Mouse (Mus musculus): ENCODE measurements around the gene Ppil4. TPM values are rescaled to one million over a fixed set of nuclear protein-coding genes. Genes with fewer than 3 reads are reported as not detected.

Gene Ppil4
- polyA plus RNA-seq, 1 experiment from 2014 or later: 33.9 TPM

DNA sequence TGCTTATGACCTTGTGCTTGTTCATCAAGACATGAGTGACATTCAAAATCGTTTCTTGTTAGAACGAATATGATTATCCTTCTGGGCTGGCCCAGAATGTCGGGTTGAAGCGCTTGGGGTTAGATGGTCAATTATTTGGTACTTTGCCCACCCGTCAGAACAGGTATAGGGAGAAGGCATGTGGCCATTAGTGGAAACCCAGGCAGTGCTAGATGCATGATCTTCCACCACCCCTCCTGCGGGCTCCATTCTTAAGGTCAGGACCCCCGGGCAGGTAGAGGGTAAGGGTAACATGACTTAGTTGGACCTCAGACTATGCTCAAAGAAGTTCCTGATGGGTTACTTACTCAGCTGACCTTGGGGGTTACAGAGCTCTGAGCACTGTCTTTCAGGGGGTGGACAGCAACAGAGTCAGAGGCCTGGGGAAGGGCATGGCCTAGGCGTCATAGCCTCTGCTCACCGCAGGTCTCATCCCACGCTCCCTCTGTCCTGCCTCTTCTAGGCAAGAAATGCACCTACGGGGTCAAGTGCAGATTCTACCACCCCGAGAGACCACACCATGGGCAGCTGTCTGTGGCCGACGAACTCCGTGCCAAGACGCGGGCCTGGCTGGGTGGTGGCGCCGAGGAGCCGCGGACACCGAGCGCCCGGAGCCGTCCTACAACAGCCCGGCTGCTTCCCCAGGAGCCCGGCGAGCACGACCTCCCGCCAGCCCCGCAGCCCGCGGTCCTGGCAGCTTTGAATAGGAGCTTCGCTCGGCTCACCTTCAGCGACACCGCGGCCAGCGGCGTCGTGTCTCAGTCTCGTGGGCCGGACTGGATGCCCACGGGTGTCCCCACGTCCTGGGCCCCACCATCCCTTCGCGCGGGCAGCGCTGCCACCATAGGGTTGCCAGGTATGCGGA, 74.3 kb downstream of the Ppil4 start:
- H3K4me3 ChIP-seq (replicated peaks): peak overlapping the region; percentile 34
- WGBS: 18% methylated on average over 50 of the region's 50 CpGs
- no peak; the same call in 1 of the 2 replicates for ATAC-seq
- peak overlapping the region; percentile 83 for H3K4me2 ChIP-seq (replicated peaks)
- no peak overlapping the region for H3K27ac ChIP-seq
- no peaks in the 10 kb centered on the region for H3K36me3 ChIP-seq
- H3K4me1 ChIP-seq (replicated peaks): peaks cover 7% of the 10 kb centered on the region
- H3K27me3 ChIP-seq (replicated peaks): peaks cover 7% of the 10 kb centered on the region; the same call in 1 of the 2 replicates
- H3K9me3 ChIP-seq: no peaks in the 10 kb centered on the region
- peak overlapping the region; percentile 46; the same call in 1 of the 2 replicates for H3K9ac ChIP-seq

DNA sequence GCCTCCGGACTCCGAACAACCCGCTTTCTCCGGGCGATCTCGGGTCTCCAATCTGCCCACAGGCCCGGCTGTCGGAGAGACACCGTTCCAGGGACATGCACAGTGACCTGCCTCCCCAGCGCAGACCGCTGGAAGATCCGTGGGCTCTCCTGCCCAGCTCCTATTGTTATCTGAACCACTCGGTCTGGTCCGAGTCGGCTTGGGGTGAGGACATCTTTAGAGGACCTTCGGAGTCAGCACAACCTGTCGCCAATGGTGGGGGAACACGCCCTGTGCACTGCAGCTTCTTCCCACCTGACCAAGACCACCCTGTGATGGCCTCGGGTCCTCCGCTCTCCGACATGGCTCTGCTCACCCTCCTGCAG, 75.0 kb downstream of the Ppil4 start:
- Histone ChIP-seq H3K4me3 (replicated peaks) (peak overlapping the region; percentile 34), H3K9ac (peak overlapping the region; percentile 46; the same call in 1 of the 2 replicates), H3K9me3 (no peaks in the 10 kb centered on the region), H3K4me2 (replicated peaks) (peak overlapping the region; percentile 83), H3K4me1 (replicated peaks) (peaks cover 7% of the 10 kb centered on the region), H3K27ac (no peak overlapping the region), H3K27me3 (replicated peaks) (peaks cover 7% of the 10 kb centered on the region; the same call in 1 of the 2 replicates), H3K36me3 (no peaks in the 10 kb centered on the region)
- 26% methylated on average over 21 of the region's 21 CpGs for WGBS
- no peak for ATAC-seq

DNA sequence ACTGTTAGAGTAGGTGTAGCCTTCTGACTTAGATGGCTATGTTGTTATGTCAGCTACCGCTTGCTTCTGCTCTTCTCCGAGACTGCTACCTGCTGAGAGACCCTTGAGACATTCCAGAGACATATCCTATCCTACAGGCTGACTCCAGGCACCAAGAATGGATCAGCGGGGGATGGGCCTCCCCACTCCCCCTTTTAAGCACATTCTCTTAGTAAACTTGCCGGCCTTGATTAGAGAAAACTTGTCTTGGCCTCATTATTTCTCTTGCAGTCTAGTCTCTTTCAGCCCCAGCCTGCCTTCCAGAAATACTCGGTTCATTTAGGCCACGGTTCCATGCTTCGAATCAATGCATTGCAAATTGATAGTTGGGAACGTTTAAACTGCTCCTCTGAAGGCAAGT, 77.1 kb downstream of the Ppil4 start:
- ATAC-seq: no peak
- Histone ChIP-seq H3K36me3 (no peaks in the 10 kb centered on the region), H3K9ac (no peak overlapping the region), H3K4me1 (replicated peaks) (peaks cover 7% of the 10 kb centered on the region), H3K9me3 (no peaks in the 10 kb centered on the region), H3K4me3 (replicated peaks) (no peak overlapping the region), H3K27me3 (replicated peaks) (peaks cover 7% of the 10 kb centered on the region; the same call in 1 of the 2 replicates), H3K4me2 (replicated peaks) (no peak overlapping the region), H3K27ac (no peak overlapping the region)
- 65% methylated on average over 8 of the region's 8 CpGs for WGBS

DNA sequence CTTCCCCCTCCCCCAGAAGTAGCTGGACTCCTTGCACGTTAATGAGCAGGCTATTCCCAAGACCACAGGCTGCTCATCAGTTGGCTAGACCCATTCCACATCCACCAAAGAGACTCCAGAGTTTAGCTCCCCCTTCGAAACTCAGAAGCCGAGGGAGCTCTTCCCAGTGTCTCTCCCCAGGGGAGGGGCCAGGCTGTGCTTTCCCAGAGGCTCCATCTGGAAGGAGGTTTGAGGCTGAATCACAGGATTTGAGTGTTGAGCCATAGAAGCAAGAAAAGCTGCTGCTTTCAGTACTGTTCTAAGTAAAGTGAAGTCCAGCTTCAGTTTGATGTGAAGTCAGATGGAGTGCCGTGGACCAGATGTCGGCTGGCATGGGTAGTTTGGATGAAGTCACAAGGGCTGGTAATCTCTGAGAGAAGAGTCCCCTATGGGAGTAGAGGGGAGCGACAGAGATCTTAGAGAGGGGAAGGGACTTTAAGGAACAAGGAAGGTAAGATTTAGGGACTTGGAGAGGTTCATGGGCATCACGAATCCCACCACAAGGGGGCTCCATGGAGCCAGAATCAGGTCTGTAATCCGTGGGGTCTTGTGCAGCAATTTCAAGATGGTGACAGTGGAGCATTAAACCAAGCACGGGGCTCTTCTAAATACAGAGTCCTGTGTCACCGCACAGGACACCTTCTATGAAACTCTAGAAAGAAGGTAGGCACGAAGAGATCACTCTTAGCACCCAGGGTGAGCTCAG, 78.1 kb downstream of the Ppil4 start:
- no peak overlapping the region for H3K4me2 ChIP-seq (replicated peaks)
- no peak for ATAC-seq
- peaks cover 7% of the 10 kb centered on the region for H3K4me1 ChIP-seq (replicated peaks)
- no peaks in the 10 kb centered on the region for H3K36me3 ChIP-seq
- H3K9me3 ChIP-seq: no peaks in the 10 kb centered on the region
- 67% methylated on average over 11 of the region's 11 CpGs for WGBS
- peaks cover 7% of the 10 kb centered on the region; the same call in 1 of the 2 replicates for H3K27me3 ChIP-seq (replicated peaks)
- H3K9ac ChIP-seq: no peak overlapping the region
- H3K4me3 ChIP-seq (replicated peaks): no peak overlapping the region
- H3K27ac ChIP-seq: no peak overlapping the region

DNA sequence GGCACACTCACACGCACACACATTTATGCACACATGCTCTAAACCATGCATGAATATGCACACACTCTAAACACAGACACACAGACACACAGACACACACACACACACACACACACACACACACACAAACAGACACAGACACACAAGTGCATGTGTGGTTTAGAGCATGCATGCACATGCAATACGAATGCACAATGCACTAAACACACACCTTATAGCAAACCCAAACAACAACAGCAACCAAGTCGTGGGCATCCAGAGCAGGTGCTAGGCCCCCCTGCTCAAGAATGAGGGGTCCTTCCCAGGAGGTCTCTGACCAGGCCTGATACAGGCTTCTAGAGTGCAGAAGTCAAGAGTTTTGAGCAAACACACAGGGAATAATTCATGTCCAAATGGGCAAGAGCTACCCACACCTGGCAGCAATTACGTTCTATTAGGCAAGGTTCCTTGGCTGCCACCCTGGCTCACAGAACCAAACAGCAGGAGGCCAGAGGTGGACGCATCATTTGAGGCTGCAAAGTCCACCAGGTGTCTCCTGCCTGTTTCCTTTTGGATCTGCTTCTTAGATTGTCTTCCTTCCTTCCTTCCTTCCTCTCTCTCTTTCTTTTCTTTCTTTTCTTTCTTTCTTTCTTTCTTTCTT, 78.8 kb downstream of the Ppil4 start:
- H3K9me3 ChIP-seq: no peaks in the 10 kb centered on the region
- ATAC-seq: no peak
- 83% methylated on average over 5 of the region's 5 CpGs for WGBS

More for the DNA sequence above, 78.8 kb downstream of the Ppil4 start:
- no peak overlapping the region for H3K4me3 ChIP-seq (replicated peaks)
- peaks cover 7% of the 10 kb centered on the region; the same call in 1 of the 2 replicates for H3K27me3 ChIP-seq (replicated peaks)
- no peak overlapping the region for H3K27ac ChIP-seq
- H3K9ac ChIP-seq: no peak overlapping the region
- no peaks in the 10 kb centered on the region for H3K36me3 ChIP-seq
- peaks cover 7% of the 10 kb centered on the region for H3K4me1 ChIP-seq (replicated peaks)
- no peak overlapping the region for H3K4me2 ChIP-seq (replicated peaks)

Other genes with a start within 250 kb of the Ppil4 start
- 6.8 and 6.9 TPM in 2 replicates for gene Lrp11, start 203.1 kb upstream of the Ppil4 start, polyA plus RNA-seq (2015; fragmentation: Nextera tagmentation; extraction: Ambion mirVana)
- gene Nup43, start 125.4 kb upstream of the Ppil4 start, polyA plus RNA-seq (2015; fragmentation: Nextera tagmentation; extraction: Ambion mirVana): 48.9 and 51.2 TPM in 2 replicates
- 114 TPM in 2 replicates for gene Pcmt1, start 111.8 kb upstream of the Ppil4 start, polyA plus RNA-seq (2015; fragmentation: Nextera tagmentation; extraction: Ambion mirVana)
- gene Lats1, start 111.7 kb upstream of the Ppil4 start, polyA plus RNA-seq (2015; fragmentation: Nextera tagmentation; extraction: Ambion mirVana): 8.2 and 8.4 TPM in 2 replicates
- gene Katna1, start 66.9 kb upstream of the Ppil4 start, polyA plus RNA-seq (2015; fragmentation: Nextera tagmentation; extraction: Ambion mirVana): 52.6 and 57.9 TPM in 2 replicates
- gene Ginm1, start 67 bp upstream of the Ppil4 start, polyA plus RNA-seq (2015; fragmentation: Nextera tagmentation; extraction: Ambion mirVana): 75.4 and 78.2 TPM in 2 replicates
- 0.49 and 0.53 TPM in 2 replicates for gene Zc3h12d, start 39.6 kb downstream of the Ppil4 start, polyA plus RNA-seq (2015; fragmentation: Nextera tagmentation; extraction: Ambion mirVana)
- gene Tab2, start 163.3 kb downstream of the Ppil4 start, polyA plus RNA-seq (2015; fragmentation: Nextera tagmentation; extraction: Ambion mirVana): 16.6 and 17.0 TPM in 2 replicates

Data from intestine, embryonic 15.5 days (tissue).